Mouse (Mus musculus): ENCODE measurements around the gene Bhlhe23.

Bhlhe23 gene

DNA sequence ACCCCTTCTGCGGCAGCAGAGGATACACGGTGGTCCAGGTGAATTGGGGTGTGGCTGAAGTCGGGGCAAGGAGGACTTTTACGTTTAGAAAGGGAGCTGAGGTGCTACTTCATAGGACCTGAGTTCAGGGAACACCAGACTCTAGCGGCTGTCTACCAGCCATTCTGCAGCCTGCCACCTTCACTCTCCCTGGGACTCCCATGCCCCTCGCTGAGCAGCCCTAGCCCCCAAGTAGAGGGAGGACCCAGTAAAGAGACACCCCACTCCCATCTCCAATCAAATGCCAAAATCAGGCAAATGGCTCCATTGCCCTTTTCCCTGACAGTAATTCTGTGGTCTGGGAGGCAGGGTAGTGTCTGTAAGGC is 51.3 kb downstream of the Bhlhe23 start:
- DNase-seq (ENCODE audit: low spot score in 2 of 2): no peak

GRCm38 (mm10) chr2:180724585-180725413 is 51.9 kb downstream of the Bhlhe23 start, which contains the start of gene Slc17a9:
Gene Slc17a9 (plus strand): TSS chr2:180725263.
- DNase-seq (ENCODE audit: low spot score in 2 of 2): peak; percentile 29 to 57
